Mouse (Mus musculus): ENCODE data around the gene Lrrc4b.

GRCm38 (mm10) chr7:44384716-44385059 lies 44.1 kb upstream of the Lrrc4b start:
- TF ChIP-seq CTCF (IDR thresholded peaks at IDR 0.05; ENCODE audit: borderline replicate concordance, extremely low read depth, insufficient read depth, insufficient read length) (no peak), POLR2A (IDR thresholded peaks at IDR 0.05; ENCODE audit: borderline replicate concordance, extremely low read depth, insufficient read depth, insufficient read length, poor library complexity, severe bottlenecking) (no peak)
